Mouse (Mus musculus) gastrocnemius, postnatal 4 days (tissue): ENCODE results near the gene Tesk2. TPM values are rescaled to one million over a fixed set of nuclear protein-coding genes. Genes with fewer than 3 reads are reported as not detected.
"Not testable (repeated sequence)": the region's sequence is repeated elsewhere in the genome, so short reads cannot be mapped to it uniquely, and the experiment has no call there.

Experiments used
- DNase-seq, 2 experiments: peaks; one replicate each; pipeline ENCODE4 v3.0.0; 2021 to 2022; ENCODE audit warnings: low spot score in 2 of 2, mixed read lengths in 2 of 2
- long read RNA-seq, 2 experiments: library from polyadenylated mRNA; stranded (forward); transcript quantifications; one replicate each; pipeline ENCODE4 v2.0.0; 2021
- total RNA-seq, 2 experiments: library from RNA; stranded (reverse); gene quantifications; 2 replicates each; pipeline ENCODE4 v1.2.3; 2021

Gene Tesk2
- total RNA-seq, result 1 to 10 TPM; 3.8 to 4.0 TPM
- long read RNA-seq, experiment 1, partial matches to known transcripts, result 0 of 3 reads
- long read RNA-seq, experiment 1, other reads (novel, unspliced or antisense), result 0 of 3 reads
- long read RNA-seq, experiment 2, partial matches to known transcripts, result 0 of 3 reads
- long read RNA-seq, experiment 2, other reads (novel, unspliced or antisense), result 0 of 3 reads

DNA sequence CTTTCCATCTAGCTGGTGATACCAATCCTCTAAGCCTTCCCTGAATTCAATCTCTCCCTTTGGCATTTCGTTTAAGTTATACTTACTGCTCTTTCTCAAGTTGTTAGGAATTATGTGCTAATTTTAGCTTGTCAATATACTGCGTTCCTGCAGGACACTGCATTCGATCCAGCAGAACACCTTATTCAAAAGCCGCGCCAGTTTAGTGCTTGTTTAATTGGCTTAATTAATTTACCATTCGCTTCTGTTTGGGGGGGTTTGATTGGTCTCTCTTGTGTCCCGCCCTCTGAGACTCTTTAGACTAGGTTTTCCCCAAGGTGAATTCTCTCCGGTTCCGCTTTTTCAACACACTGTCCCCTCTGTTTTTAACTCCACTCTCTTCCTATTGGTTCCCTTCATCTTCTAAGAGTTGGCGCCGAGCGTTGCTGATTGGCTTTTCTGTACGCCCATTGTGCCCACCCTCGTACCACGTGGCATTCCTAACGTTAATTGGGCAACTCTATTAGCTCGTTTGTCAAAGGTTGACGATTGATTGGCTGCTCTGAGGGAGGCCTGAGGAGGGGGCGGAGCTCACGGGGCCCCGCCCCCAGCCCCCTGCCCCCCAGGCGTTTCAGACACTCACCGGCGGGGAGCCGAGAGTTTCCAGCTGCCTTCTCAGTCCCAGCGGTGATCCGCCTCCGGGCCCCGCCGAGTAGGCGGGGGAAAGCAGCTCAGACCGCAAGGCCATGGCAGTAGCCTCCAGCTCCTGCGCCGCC lies at the start of gene Tesk2:
TSS of gene Tesk2 (plus strand) at position 606 of the 755 bp plus-strand sequence.
- peak; percentile 68 to 90 for DNase-seq

DNA sequence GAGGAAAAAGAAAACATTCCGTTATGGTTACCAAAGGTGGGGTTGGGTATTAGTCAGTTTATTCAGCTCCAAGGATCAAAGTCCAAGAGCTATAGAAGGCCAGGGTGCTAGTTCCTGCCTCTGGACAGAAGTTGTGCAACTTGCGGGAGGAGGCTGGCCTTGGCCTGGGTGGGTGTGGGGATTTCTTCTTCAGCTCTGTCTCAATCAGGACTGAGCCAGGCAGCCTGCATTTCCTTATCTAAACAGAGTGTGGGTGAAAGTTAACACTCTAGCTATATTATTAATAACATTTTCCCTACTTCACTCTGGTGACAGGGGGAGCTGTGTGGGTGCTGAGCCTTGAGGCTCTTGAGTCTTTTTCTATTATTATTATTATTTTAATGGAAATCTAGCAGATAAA lies 48.0 kb upstream of the Tesk2 start:
- DNase-seq, result no peak

DNA sequence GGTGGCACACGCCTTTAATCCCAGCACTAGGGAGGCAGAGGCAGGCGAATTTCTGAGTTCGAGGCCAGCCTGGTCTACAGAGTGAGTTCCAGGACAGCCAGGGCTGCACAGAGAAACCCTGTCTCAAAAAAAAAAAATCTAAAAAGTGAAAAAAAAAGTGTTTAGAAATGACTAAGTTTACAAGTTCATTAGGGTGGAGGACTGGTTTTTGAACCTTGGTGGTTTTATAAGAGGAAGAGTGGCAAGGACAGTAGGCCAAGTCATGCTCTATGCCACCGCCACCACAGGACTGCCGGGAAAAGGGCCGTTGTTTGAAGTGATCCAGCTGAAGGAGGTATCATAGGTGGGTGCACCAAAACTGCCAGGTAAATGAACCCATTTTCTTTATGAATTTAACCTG lies 46.0 kb upstream of the Tesk2 start:
- DNase-seq, result not testable (repeated sequence)

DNA sequence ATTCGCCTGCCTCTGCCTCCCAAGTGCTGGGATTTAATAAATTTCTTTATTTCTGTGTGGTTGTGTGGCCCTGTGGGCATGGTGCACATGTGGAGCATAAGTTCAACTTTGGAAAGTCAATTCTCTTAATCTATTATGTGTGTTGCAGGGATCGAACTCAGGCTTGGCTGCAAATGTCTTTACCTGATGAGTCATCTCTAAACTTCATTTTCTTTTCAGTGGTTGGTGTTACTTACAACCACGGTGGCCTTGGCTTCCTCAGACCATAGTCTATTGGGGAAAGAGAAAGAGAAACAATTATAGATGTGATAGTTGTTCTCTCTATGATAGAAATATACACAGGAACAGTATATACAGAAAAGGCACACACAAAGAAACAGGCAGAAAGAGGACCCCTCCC lies 44.7 kb upstream of the Tesk2 start:
- DNase-seq, result no peak

DNA sequence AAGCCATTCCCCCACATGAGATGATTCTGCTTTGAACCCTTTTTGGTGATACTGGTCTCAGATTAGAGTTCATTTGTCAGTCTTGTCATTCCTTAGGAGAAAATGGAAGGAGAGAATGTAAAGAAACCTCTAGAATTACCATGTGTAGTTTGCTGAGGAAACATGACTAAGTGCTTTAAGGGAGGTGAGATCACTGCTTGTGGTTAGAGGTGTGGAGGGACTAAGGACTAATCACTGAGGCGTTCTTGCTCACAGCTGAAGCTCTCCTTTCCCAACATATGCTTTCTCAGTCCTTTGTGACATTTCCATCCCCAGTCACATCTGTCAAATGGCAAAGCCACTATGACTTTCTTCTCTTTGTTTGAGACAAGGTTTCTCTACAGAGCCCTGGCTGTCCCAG lies 42.9 kb upstream of the Tesk2 start:
- no peak for DNase-seq

DNA sequence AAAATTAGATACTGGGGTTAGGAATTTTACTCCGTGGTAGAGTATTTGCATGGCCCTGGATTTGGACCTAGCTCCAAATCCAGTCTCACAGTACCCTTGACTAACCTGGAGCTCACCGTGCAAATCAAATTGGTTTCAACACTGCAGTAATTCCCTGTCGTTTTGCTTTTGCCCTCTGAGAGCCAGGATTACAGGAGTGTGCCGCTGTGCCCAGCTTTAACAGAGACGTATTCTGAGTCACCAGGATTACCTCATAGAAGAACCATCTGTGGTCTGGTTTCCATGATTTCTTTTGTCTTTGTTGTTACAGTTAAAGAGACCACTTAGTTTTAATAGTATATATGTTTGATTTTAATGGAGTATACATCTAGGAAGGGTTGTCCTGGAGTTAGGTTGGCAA lies 41.6 kb upstream of the Tesk2 start:
- DNase-seq, result no peak

DNA sequence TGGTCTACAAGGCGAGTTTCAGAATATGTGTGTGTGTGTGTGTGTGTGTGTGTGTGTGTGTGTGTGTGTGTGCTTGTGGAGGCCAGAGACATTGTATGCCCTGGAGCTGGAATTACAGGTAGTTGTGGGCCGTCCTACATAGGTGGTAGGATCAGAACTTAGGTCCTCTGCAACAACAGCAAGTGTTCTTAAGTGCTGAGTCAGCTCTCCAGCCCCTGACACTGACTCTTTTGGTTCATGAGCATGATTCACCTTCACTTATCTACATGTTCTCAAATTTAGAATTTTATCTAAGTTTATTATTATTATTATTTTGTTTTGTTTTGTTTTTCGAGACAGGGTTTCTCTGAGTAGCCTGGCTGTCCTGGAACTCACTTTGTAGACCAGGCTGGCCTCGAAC lies 40.2 kb upstream of the Tesk2 start:
- not testable (repeated sequence) for DNase-seq

DNA sequence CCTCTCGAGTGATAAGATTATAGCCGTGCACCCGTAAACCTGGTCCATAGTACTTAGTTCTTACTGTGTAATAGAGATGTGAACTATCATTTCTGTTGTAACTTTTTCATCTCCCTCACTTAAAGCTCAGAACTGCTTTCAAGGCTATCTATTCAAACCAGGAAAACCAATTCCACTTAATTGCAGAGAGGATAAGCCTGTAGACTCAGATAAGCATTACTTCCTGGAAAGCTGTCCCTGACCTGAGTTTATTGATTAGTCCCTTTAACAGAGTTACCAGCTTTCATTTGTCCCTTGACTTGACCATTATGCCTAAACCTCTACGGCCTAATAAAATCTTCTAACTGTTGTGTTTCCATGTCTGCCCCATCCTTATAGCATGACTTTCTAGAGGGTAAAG lies 36.8 kb upstream of the Tesk2 start:
- no peak for DNase-seq

DNA sequence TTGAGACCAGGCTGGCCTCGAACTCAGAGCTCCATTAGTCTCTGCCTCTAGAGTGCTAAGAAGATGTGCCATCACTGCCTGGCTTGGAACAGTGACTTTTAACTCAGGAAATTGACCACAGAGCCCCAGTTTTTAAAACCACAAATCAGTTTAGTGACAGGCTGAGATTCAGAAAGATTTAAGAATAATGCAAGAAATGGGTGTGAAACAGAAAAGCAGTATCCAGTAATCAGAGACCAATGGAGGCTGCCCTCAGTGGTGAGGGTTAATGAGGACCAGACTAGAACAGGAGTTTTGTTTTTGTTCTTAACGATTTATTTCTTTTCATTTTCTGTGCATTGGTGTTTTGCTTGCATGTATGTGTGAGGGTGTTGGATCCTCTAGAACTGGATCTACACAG lies 36.1 kb upstream of the Tesk2 start:
- DNase-seq, result no peak

DNA sequence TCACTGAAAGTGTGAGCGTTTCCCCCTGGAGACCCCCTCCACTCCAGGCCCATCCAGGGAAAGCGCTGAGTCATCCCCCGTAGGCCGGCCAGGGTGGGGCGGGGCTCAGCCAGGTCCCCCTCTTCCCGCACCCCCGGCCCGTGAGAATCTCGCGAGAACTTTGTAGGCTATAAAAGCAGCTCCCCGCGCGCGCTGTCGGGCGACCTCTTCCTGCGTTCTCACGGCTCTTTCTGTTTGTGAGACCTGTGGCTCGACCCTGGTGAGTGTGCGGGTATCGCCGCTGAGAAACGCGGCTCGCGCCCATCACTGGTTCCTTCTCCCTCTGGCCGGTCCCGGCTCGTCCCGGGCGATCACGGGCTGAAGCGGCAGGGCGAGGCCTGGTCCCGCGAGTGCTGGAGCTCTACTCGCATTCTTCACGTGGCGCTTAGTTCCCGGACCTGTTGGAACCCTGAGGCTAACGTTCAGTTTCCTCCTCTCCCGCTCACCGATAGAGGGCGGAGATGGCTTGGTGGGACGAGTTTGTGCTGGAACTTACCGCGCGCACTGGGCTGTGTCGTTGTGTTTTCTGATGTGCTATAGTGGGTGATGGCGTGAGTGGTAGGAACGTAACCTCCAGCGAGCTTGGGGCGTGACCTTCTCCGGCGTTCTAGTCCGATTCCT lies 35.2 kb upstream of the Tesk2 start, which contains the start of gene Prdx1:
TSS of gene Prdx1 (plus strand) at position 143 of the 660 bp plus-strand sequence.
- DNase-seq, result peak; percentile 97 to 98

DNA sequence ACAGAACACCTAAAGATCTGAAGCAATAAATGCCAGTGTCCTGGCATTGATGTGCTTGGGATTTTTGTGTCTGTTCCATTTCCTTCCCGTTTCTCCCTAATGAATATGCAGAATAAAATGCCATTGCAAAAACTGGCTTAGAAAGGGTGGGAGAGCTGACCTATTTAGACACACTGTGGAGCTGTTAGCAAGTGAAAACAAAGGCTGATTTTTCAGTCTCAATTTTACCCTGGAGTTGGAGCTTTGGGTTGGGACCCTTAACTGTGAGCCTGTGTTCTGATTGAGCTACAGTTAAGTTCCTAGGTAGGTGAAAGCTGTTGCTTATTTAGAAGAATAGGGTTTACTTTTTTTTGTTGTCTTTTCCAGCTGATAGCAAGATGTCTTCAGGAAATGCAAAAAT lies 33.7 kb upstream of the Tesk2 start:
- DNase-seq, result no peak

DNA sequence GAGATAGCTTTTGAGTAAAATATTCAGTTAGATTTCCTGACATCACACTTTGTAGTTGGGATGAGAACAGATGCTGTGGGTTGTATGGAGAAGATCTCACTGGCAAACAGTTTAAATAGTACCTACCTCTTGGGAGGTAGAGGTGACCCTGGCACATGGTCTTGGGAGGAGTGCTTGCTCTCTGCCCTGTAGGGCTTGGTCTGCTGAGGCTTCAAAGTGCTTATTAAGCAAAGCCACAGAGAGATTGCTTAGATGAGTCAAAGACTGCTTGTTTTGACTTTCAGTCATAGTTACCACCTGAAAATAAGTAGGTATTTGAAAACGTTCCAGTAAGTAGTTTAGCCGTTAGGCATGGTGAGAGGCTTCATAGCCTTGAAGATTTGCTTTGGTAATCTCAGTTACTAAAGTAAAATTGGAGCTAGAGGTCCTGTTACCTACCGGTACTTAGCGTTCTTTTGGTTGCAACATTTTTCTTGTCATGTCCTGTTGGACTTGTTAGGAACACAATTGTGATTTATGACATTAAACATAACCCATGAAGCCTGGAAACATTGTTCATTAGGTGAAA lies 31.4 kb upstream of the Tesk2 start:
- no peak for DNase-seq

DNA sequence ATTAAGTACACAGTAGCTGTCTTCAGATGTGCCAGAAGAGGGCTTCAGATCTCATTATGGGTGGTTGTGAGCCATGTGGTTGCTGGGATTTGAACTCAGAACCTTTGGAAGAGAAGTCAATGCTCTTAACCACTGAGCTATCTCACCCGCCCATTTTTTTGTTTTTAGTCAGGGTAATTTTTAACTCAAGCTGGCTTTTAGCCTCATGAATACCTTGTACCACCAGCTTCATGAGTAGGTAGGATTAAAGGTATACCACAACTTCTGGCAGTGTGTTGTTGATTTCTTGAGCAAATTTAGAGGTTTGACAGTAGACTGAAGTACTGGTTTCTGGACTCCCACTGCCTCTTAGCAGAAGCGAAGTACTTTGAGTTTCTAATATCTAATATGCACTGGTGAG lies 28.6 kb upstream of the Tesk2 start:
- DNase-seq, result no peak

DNA sequence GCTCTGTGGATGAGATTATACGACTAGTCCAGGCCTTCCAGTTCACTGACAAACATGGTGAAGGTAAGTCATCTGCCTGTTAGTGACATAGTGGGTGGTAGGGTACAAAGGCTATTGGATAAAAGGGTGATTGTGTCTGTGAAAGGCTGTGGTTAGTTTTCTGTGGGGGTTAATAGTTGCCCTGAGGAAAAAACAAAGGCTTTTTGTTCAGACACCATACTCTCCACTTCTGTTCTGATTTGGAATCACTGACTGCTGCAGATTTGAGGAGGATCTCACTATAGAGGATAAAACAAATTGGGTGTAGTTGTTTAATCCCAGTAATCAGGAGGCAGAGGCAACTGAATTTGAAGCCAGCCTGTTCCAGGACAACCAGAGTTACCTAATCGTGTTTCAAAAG lies 27.0 kb upstream of the Tesk2 start:
- no peak for DNase-seq

DNA sequence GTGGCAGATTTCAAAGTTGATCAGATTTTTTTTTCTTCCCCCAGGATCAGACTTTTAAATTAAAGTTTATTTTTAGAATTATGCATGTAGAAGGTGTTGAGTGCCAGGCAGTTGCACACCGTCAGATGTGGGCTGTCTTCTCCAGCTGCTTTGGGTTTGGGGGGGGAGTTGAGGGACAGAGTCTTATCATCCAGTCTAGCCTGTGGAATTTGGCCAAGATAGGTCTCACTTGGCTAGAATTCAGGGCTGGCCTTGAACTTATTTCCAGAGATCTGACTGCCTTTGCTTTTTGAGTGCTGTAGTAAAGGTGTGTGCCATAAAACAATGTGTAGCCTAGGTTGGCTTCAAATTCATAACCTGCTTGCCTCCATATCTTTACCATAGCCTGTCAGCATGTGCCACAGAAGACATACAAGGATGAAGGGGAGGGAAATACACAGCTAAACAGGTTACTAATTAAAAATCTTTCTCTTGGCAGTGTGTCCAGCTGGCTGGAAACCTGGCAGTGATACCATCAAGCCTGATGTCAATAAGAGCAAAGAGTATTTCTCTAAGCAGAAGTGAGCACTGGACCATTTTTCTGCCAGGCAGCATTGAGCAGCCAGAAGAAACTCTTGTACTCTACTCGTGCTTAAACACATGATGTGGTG lies 21.9 kb upstream of the Tesk2 start:
- no peak for DNase-seq

DNA sequence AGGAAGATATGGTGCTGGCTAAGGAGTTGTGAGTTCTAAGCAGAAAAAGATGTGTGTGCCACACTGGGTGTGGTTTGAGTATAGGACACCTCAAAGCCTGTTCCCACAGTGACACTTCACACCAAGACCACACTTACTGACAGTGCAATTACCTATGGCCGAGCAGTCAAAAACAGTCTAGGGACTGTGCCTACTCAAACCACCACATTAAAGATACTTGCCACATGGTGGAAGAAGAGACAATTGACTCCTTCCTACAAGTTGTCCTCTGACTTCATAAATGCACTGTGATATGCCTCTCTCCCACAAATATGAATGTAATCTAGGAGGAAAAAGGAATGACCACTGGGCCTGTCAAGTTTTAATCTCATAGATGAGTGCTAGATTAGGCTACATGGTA lies 19.8 kb upstream of the Tesk2 start:
- no peak for DNase-seq

DNA sequence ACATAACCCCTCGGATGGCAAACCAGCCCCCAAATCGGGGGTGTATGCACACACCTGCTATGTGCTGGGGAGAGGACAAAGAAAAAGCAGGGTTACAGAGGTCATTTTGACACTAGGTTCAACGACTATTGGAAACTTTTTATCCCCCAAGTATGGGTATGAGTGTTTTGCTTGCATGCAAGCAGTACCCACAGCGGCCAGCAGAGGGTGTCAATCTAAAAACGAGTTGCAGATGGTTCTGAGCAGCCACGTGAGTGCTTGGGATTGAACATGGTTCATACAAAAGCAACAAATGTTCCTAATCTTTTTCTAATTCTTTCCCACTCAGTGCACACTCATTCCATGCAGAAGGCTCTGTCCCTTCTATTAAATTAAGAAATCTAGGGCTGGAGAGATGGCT lies 16.9 kb upstream of the Tesk2 start:
- DNase-seq, result peak; percentile 58 to 76

DNA sequence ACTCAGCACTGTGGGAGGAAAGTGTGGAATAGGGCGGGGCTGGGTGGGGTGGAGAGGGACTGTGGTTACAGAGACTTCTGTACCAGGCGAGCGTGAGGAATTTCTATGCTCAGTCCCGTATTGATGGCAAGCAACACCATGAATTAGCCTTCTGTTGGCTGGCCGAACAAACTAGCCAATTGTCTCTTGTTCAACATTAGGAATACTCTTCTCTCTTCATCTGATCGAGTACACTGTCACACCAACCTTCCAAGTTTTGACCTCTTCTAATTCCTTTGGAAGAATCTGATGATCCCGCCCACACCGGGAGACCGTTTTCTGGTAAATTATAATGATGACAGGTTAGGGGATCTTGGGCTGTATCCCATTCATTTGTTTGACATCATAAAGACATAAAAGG lies 13.1 kb upstream of the Tesk2 start:
- no peak for DNase-seq

DNA sequence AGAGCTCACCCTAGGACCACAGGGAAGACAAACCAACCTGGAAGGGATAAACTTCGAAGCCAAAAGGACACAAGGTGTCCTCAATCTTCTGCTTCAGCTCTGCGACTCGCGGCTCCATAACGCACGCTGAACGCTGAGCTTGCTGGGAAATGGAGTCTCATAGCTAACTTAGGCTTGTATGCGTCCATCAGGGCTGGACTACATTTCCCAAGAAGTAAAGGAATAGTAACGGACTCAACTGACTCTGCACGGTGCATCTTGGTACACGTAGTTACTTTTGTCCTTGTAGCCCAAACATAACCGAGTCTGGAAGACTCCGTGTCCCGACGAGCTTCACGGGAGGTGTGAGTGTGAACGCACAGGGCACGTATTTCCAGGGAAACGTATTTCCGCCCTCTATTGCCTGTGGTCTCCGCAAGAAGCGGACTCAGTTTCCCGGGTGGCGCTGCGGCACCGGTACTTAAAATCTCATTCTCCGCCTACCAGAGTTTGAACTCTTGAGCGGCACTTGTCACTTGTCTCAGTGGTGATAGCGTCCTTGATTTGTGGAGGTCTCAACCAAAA lies 12.5 kb upstream of the Tesk2 start, which contains the start of the genes Mmachc and Ccdc163:
TSS of gene Mmachc (minus strand) at position 206 of the 564 bp plus-strand sequence.
TSS of gene Ccdc163 (plus strand) at position 309 of the 564 bp plus-strand sequence.
- peak; percentile 64 to 84 for DNase-seq

DNA sequence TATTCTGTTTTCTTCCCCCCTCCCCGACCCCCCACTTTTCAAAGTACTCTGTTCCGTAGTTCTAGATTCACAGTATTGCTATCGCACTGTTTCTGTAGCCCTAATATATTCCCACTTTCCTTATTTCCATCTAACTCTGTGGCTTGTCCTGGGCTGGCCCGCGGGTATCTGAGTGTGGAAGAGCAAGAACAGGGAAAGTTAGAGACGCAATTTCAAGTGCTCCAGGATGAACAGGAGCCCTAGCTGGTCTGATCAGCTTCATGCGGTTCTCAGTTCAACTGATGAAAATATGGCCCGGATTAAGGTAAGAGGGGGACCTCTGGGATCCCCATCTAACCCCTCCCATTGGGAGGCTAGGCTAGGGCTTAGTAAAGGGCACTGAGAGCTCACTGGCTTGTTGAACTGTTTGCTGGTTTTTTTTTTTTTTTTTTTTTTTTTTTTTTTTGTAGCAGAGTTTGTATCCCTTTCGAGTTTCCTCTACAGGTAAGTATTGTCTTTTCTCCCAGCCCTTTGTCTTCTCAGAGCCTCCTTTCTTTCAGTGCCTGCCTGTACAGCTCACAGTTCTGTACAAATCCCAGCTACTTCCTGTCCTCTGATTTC lies 11.9 kb upstream of the Tesk2 start:
- no peak for DNase-seq

DNA sequence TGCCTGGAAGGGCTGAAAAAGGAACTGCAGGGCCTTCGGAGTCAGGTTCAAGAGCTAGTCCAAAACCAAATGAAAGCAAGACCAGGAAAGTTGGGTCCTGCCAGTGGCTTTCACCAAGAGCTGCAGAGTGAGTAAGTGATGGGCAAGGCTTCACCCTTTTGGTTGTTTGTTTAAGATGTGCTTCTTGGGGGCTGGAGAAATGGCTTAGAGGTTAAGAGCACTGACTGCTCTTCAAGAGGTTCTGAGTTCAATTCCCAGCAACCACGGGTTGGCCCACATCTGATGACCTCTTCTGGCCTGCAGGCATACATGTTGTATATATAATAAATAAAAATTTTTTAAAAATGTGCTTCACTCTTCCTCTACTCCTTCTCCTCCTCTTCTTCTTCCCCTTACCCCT lies 10.6 kb upstream of the Tesk2 start:
- DNase-seq, result no peak
